Mouse (Mus musculus) spleen, embryonic (tissue): ENCODE measurements around the gene Nfasc.

Experiments used
- CTCF ChIA-PET: fragments of 350-600 bp; sonication (Branson Sonifier 250); formaldehyde crosslinking; loops from one replicate; lab custom pipeline; 2022; lab: Charles Lee

The Nfasc gene

GRCm38 (mm10) chr1:132586679-132587201 lies 154.9 kb downstream of the Nfasc start:
- CTCF ChIA-PET = no interaction called here

- CTCF ChIA-PET = no interaction called here
Observed at GRCm38 (mm10) chr1:132585376-132585775, 156.2 kb downstream of the Nfasc start.

DNA sequence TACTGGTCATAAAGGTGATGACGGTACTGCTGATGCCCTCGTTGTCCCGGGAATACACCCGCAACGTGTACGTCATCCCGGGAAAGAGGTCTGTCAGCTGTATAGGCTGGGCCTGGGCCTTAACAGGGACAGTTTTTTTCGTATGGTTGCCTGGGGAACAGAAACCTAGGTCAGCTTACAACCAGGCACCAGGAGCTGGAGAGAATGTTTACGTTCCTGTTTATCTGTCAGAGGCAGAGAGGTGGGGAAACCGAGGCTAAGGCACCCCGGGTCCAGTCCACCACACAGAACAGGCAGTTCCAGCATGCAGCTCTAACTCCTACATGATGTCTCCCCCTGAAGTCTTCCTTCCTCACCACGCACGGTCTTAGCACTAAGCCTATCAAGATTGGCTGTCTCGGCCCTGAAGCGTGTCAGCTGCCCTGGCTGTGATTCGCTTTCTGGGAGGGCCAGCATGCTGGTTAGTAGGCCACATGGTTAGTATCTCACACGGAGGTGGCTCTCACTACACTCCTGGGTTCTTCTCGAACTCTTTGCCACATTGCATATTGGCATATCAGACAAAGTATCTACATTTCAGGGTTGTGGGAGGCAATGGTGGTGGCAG lies 158.5 kb downstream of the Nfasc start:
- CTCF ChIA-PET = no interaction called here

- CTCF ChIA-PET = no interaction called here
Observed at GRCm38 (mm10) chr1:132581845-132582839, 159.5 kb downstream of the Nfasc start.

- CTCF ChIA-PET = no interaction called here
Observed at GRCm38 (mm10) chr1:132580063-132580462, 161.5 kb downstream of the Nfasc start.

DNA sequence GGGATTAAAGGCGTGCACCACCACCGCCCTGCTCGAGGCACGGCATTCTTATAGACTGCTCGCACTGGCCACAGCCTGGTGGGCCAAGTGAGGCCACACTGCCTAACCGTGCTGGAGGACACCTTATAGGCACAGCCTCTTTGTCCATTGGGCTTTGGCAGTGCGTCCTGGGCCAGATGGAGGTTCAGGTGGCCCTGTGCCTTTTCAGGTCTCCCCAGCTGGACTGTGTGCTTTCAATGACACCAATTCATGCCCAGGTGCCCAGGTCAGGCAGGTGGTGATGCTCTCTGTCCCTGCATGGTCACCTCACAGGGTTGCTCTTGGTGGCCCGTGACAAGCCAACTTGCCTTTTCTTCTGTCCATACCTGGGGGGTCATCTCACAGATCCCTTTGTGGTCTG lies 164.8 kb downstream of the Nfasc start:
- CTCF ChIA-PET = no interaction called here

DNA sequence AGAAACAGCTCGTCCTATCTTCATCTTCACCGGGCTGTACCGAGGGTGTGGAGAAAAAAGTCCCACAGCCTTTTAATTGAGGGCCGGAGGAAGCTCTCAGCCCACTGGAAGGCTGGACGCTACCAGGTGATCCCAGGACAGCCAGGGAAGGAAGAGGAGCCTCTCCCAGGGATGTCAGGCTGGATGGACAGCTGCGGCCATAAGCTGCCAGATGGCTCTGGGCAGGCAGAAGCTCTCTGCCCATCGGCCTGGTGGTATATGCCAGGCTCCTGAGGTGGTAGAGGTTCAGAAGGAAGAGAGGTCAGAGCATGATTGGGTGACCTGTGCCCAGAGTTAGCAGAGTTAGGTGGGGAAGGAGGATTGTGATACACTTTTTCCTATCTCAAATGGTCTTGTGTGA lies 168.7 kb downstream of the Nfasc start:
- CTCF ChIA-PET = no interaction called here

GRCm38 (mm10) chr1:132571613-132572012 lies 170.0 kb downstream of the Nfasc start:
- CTCF ChIA-PET = no interaction called here

GRCm38 (mm10) chr1:132570906-132571305 lies 170.7 kb downstream of the Nfasc start:
- CTCF ChIA-PET = interaction anchor here (0.7 kb wide), 1 partner anchor 835 kb away, joined by 3 read pairs; no protein-coding TSS in a partner anchor

DNA sequence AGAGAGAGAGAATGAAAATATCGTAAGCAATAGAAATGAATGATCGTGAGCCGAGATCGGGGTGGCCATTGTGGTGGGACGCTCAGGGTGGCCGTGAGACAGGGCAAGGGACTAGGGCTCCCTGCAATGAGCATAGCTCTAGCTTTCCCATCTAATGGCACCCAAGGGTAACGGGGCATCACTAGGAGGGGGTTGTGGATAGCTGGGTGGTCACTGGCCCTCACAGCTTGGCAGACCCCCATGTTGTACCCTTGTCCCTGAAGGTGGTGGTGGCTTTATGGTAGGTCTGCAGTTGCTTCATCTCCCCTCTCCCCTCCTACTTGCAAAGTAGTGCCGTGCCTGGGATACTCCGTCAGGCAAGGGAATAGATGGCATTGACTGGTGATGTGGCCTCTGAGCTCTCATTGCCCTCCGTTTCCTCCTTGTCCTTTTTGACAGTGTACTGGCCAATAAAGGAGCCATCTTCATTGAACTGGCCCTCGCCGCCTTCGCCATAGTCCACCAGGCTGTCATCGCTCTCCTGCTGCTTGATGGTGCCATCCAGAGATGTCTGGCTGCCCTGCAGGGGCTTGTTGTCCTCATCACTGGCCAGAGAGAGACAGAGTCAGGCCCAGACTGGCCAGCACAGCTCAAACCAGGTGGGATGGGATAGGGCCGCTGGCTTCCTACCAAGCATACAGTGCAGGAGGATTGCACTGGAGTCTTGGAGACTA lies 171.4 kb downstream of the Nfasc start:
- CTCF ChIA-PET = no interaction called here

DNA sequence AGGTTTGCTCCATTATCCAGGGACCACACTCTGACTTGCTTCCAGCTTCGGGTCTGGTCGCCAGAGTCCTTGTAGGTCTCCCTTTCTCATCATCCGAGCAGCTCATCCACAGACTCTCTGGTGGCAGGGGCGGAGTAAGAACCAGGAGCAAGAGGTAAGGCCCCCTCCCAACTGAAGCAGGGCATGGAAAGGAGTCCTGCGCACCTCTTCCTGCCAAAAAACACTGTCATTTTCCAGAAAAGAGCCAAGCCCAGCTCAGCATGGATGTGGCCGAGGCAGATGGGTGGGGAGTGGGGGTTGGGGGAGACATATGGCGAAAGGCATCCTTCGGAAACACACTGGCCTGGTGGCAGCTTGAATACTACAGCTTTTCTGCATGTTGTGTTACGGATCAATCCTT lies 172.1 kb downstream of the Nfasc start:
- CTCF ChIA-PET = no interaction called here

DNA sequence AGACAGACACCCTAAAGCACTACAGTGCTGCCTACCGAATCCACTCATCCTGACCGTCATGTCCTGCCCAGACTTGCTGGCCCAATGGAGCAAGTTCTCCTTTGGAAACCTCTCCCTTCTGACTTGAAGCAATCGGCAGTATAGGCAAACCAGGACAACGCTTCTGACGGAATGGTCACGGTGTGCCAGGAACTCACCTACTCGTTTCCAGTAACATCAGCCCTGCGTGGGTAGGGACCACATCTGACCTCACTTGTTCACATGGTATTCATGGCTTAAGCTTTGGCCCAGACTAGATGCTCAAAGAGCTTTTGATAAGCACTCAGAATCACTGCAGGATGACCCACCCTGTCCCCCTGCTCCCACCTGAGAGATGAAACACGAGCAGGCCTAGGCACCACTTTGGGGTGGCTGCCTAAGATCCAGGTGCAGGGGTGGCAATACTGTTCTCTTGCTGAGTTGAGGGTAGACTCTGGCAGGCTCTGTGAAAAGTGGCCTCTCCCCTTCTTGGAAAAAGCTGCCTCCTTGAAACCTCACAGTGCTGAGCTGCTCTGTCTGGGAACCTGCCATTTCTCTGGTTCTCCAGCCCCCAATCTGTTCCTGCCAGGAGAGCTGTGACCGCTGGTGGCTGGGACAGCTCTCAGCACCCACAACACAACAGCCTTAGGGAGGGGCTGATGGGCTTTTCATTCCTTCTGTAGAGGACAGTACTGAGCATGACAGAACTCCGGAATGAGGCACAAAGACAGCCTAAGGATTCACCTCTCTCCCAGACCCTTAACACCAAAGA lies 174.1 kb downstream of the Nfasc start:
- CTCF ChIA-PET = no interaction called here

GRCm38 (mm10) chr1:132565766-132566165 lies 175.8 kb downstream of the Nfasc start:
- CTCF ChIA-PET = no interaction called here

DNA sequence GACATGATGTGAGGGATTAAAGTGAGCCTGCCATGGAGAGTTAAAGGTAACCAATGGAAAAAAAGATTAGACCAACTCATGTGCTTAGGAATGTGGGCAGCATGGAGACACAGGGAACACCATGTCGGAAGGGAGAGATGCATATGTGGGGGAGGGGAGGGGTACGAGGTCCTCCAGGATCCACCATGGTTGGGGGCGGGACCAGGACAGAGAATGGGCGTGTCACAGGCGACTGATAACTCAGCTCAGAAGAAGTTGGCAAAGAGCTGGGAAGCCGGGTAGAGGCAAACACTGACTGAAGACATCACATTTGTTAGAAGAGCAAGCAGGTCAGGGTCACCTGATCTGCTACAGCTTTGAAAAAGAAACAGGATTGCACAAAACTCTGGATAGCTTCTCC lies 176.7 kb downstream of the Nfasc start:
- CTCF ChIA-PET = no interaction called here

GRCm38 (mm10) chr1:132562337-132562795 lies 179.2 kb downstream of the Nfasc start:
- CTCF ChIA-PET = no interaction called here

GRCm38 (mm10) chr1:132560907-132561700 lies 180.5 kb downstream of the Nfasc start:
- CTCF ChIA-PET = no interaction called here

GRCm38 (mm10) chr1:132559045-132559444 lies 182.6 kb downstream of the Nfasc start:
- CTCF ChIA-PET = no interaction called here

GRCm38 (mm10) chr1:132557901-132558631 lies 183.5 kb downstream of the Nfasc start:
- CTCF ChIA-PET = no interaction called here

GRCm38 (mm10) chr1:132543789-132544188 lies 197.8 kb downstream of the Nfasc start:
- CTCF ChIA-PET = no interaction called here
